Comparison of ENCODE assay signal across 20 mouse cellular contexts in genomic region chr9:21035586-21035985, GRCm38 (mm10). TPM values are rescaled to one million over a fixed set of nuclear protein-coding genes. Genes with fewer than 3 reads are reported as not detected.
DNase-seq lines count a peak whose midpoint lies in the region; ATAC-seq and TF ChIP-seq lines count a peak whose summit lies in the region.
"Had no signal": no experiment of that assay in that cellular context is flagged by ENCODE, and none has a peak within 500 bp of the region (broad histone marks: within the 10 kb centered on the region; RNA-seq: fewer than 3 reads in every experiment).

No protein-coding gene starts in this region.

- H3K9ac ChIP-seq in forebrain, postnatal 0 days = no peak overlapping the region
- no peak overlapping the region for H3K9ac ChIP-seq in forebrain, embryonic 11.5 days (ENCODE audit: low read length)
- 0 out of 2 replicates have a peak overlapping the region, but pooled peaks have one; percentile 5 for H3K9ac ChIP-seq in midbrain, embryonic 16.5 days (ENCODE audit: low read depth, low read length)
- no peak overlapping the region for H3K9ac ChIP-seq in midbrain, embryonic 11.5 days (ENCODE audit: low read length)
- H3K9ac ChIP-seq in hindbrain, embryonic 11.5 days (ENCODE audit: low read depth, low read length) = no peak overlapping the region
- no peak overlapping the region for H3K9ac ChIP-seq in neural tube, embryonic 13.5 days
- H3K9ac ChIP-seq: embryonic facial prominence, embryonic 12.5 days; forebrain, embryonic 13.5 days; lung, embryonic 15.5 days had no signal

- no peaks in the 10 kb centered on the region for H3K36me3 ChIP-seq in forebrain, postnatal 0 days (ENCODE audit: insufficient read depth)
- H3K36me3 ChIP-seq in forebrain, embryonic 11.5 days (ENCODE audit: control insufficient read depth, insufficient read depth, low read length) = no peaks in the 10 kb centered on the region
- H3K36me3 ChIP-seq in midbrain, embryonic 16.5 days (ENCODE audit: control insufficient read depth, insufficient read depth, low read length) = no peaks in the 10 kb centered on the region
- H3K36me3 ChIP-seq in midbrain, embryonic 11.5 days (ENCODE audit: control insufficient read depth, insufficient read depth, low read length) = no peaks in the 10 kb centered on the region
- no peaks in the 10 kb centered on the region for H3K36me3 ChIP-seq in hindbrain, embryonic 11.5 days (ENCODE audit: control insufficient read depth, insufficient read depth, low read length)
- H3K36me3 ChIP-seq in neural tube, embryonic 13.5 days = no peaks in the 10 kb centered on the region
- H3K36me3 ChIP-seq: embryonic facial prominence, embryonic 12.5 days; lung, embryonic 15.5 days had no signal

- no peak for ATAC-seq in forebrain, postnatal 0 days
- ATAC-seq in forebrain, embryonic 11.5 days (replicated peaks; ENCODE audit: low FRiP score) = no peak
- no peak for ATAC-seq in midbrain, embryonic 16.5 days
- no peak for ATAC-seq in midbrain, embryonic 11.5 days (ENCODE audit: low FRiP score)
- ATAC-seq in hindbrain, embryonic 11.5 days (ENCODE audit: low FRiP score) = no peak
- ATAC-seq in neural tube, embryonic 13.5 days (ENCODE audit: low read depth) = no peak
- ATAC-seq: forebrain, embryonic 13.5 days; inflammation-experienced regulatory T-cells, adult 6 months; Patski had no signal

- H3K4me3 ChIP-seq in forebrain, postnatal 0 days (ENCODE audit: low read depth, low read length) = peak overlapping the region; percentile 43; the same call in 1 of the 2 replicates
- H3K4me3 ChIP-seq in forebrain, embryonic 11.5 days (ENCODE audit: low read depth, low read length) = no peak overlapping the region
- peak overlapping the region; percentile 12; the same call in 1 of the 2 replicates for H3K4me3 ChIP-seq in midbrain, embryonic 16.5 days (ENCODE audit: low read depth, low read length)
- H3K4me3 ChIP-seq in midbrain, embryonic 11.5 days (ENCODE audit: low read depth, low read length) = no peak overlapping the region
- no peak overlapping the region for H3K4me3 ChIP-seq in hindbrain, embryonic 11.5 days (ENCODE audit: low read depth, low read length)
- H3K4me3 ChIP-seq in neural tube, embryonic 13.5 days = 0 out of 2 replicates have a peak overlapping the region, but pooled peaks have one; percentile 43

- DNase-seq in forebrain, postnatal 0 days = no peak
- no peak for DNase-seq in forebrain, embryonic 11.5 days (ENCODE audit: low spot score)
- no peak for DNase-seq in midbrain, embryonic 11.5 days (ENCODE audit: low spot score, missing footprints)
- DNase-seq in hindbrain, embryonic 11.5 days (ENCODE audit: low spot score) = peak; percentile 32
- DNase-seq in lung, postnatal 14 days = no peak
- no peak for DNase-seq in spleen, postnatal 14 days (ENCODE audit: low spot score in 2 of 2)
- DNase-seq: cerebellum, postnatal 25 days; heart, adult 18-20 months; kidney, postnatal 10 days; thymus, postnatal 14 days had no signal

- TF ChIP-seq CTCF in forebrain, postnatal 0 days (IDR thresholded peaks at IDR 0.05; ENCODE audit: low read depth) = no peak

- no peak overlapping the region for H3K27ac ChIP-seq in forebrain, postnatal 0 days (ENCODE audit: low read depth, low read length)
- no peak overlapping the region for H3K27ac ChIP-seq in forebrain, embryonic 11.5 days (ENCODE audit: low read depth, low read length)
- H3K27ac ChIP-seq in midbrain, embryonic 16.5 days (ENCODE audit: low read length) = no peak overlapping the region
- H3K27ac ChIP-seq in midbrain, embryonic 11.5 days (ENCODE audit: low read depth, low read length) = no peak overlapping the region
- H3K27ac ChIP-seq in hindbrain, embryonic 11.5 days (ENCODE audit: low read depth, low read length) = no peak overlapping the region
- H3K27ac ChIP-seq in neural tube, embryonic 13.5 days (replicated peaks) = no peak overlapping the region
- H3K27ac ChIP-seq: embryonic facial prominence, embryonic 12.5 days; forebrain, embryonic 13.5 days; lung, embryonic 15.5 days had no signal

- peak overlapping the region; percentile 79 for H3K4me2 ChIP-seq in forebrain, postnatal 0 days (ENCODE audit: low read depth)
- H3K4me2 ChIP-seq in forebrain, embryonic 11.5 days (ENCODE audit: low read depth, low read length, severe bottlenecking) = no peak overlapping the region
- peak overlapping the region; percentile 86 for H3K4me2 ChIP-seq in midbrain, embryonic 16.5 days (ENCODE audit: low read length)
- no peak overlapping the region for H3K4me2 ChIP-seq in midbrain, embryonic 11.5 days
- H3K4me2 ChIP-seq in hindbrain, embryonic 11.5 days (replicated peaks; ENCODE audit: low read depth, low read length) = no peak overlapping the region
- H3K4me2 ChIP-seq in neural tube, embryonic 13.5 days = 0 out of 2 replicates have a peak overlapping the region, but pooled peaks have one; percentile 13
- H3K4me2 ChIP-seq: liver, embryonic 11.5 days had no signal

- peaks cover 55% of the 10 kb centered on the region for H3K27me3 ChIP-seq in forebrain, postnatal 0 days (ENCODE audit: insufficient read depth, low read length)
- H3K27me3 ChIP-seq in forebrain, embryonic 11.5 days (ENCODE audit: control insufficient read depth, insufficient read depth, low read length) = peaks cover 87% of the 10 kb centered on the region
- peaks cover 79% of the 10 kb centered on the region for H3K27me3 ChIP-seq in midbrain, embryonic 16.5 days (ENCODE audit: control insufficient read depth, insufficient read depth, low read depth, low read length)
- peaks cover 93% of the 10 kb centered on the region for H3K27me3 ChIP-seq in midbrain, embryonic 11.5 days (ENCODE audit: control insufficient read depth, insufficient read depth, low read length)
- peaks cover 92% of the 10 kb centered on the region for H3K27me3 ChIP-seq in hindbrain, embryonic 11.5 days (ENCODE audit: control insufficient read depth, insufficient read depth, low read length)
- peaks cover 99% of the 10 kb centered on the region for H3K27me3 ChIP-seq in neural tube, embryonic 13.5 days
- H3K27me3 ChIP-seq: Patski had no signal

- WGBS in forebrain, postnatal 0 days = 20% methylated on average over 9 of the region's 9 CpGs
- 15% methylated on average over 9 of the region's 9 CpGs for WGBS in forebrain, embryonic 11.5 days
- 15% methylated on average over 9 of the region's 9 CpGs for WGBS in midbrain, embryonic 16.5 days
- WGBS in midbrain, embryonic 11.5 days = 16% methylated on average over 9 of the region's 9 CpGs
- 18% methylated on average over 9 of the region's 9 CpGs for WGBS in hindbrain, embryonic 11.5 days
- 12% methylated on average over 9 of the region's 9 CpGs for WGBS in neural tube, embryonic 13.5 days

- H3K9me3 ChIP-seq in forebrain, postnatal 0 days (ENCODE audit: low read length) = no peaks in the 10 kb centered on the region
- no peaks in the 10 kb centered on the region for H3K9me3 ChIP-seq in forebrain, embryonic 11.5 days (ENCODE audit: control insufficient read depth, low read length)
- no peaks in the 10 kb centered on the region for H3K9me3 ChIP-seq in midbrain, embryonic 16.5 days (replicated peaks; ENCODE audit: control insufficient read depth, low read length, poor library complexity, severe bottlenecking)
- no peaks in the 10 kb centered on the region for H3K9me3 ChIP-seq in midbrain, embryonic 11.5 days (ENCODE audit: control insufficient read depth, low read length)
- H3K9me3 ChIP-seq in hindbrain, embryonic 11.5 days (ENCODE audit: control insufficient read depth, low read length) = no peaks in the 10 kb centered on the region
- H3K9me3 ChIP-seq in neural tube, embryonic 13.5 days = no peaks in the 10 kb centered on the region
- H3K9me3 ChIP-seq: forebrain, embryonic 13.5 days; lung, embryonic 15.5 days had no signal

- H3K4me1 ChIP-seq in forebrain, postnatal 0 days (ENCODE audit: insufficient read depth) = peaks cover 13% of the 10 kb centered on the region
- H3K4me1 ChIP-seq in forebrain, embryonic 11.5 days (replicated peaks; ENCODE audit: control insufficient read depth, insufficient read depth, low read length) = peaks cover 25% of the 10 kb centered on the region
- H3K4me1 ChIP-seq in midbrain, embryonic 16.5 days (ENCODE audit: control insufficient read depth, insufficient read depth, low read length) = peaks cover 53% of the 10 kb centered on the region
- peaks cover 30% of the 10 kb centered on the region for H3K4me1 ChIP-seq in midbrain, embryonic 11.5 days (ENCODE audit: control insufficient read depth, insufficient read depth, low read length)
- peaks cover 4% of the 10 kb centered on the region for H3K4me1 ChIP-seq in hindbrain, embryonic 11.5 days (replicated peaks; ENCODE audit: control insufficient read depth, insufficient read depth, low read length)
- H3K4me1 ChIP-seq in neural tube, embryonic 13.5 days (replicated peaks) = peaks cover 64% of the 10 kb centered on the region

RNA-seq across cellular contexts. Expression of gene Icam5, which starts 3.7 kb away (rescaled TPM):
- total RNA-seq in forebrain, postnatal 0 days (2014; rRNA removed) = 17.2 and 19.4 TPM in 2 replicates
- polyA plus RNA-seq in forebrain, postnatal 0 days (2015; fragmentation: Nextera tagmentation; extraction: Ambion mirVana) = 8.2 and 10.3 TPM in 2 replicates
- polyA plus RNA-seq in forebrain, embryonic 11.5 days (2014; fragmentation: Nextera tagmentation; extraction: Ambion mirVana) = not detected in 2 replicates
- 2.2 and 2.5 TPM in 2 replicates for polyA plus RNA-seq in midbrain, embryonic 16.5 days (2015; fragmentation: Nextera tagmentation; extraction: Ambion mirVana)
- polyA plus RNA-seq in midbrain, embryonic 11.5 days (2014; fragmentation: Nextera tagmentation; extraction: Ambion mirVana) = not detected in 2 replicates
- polyA plus RNA-seq in hindbrain, embryonic 11.5 days (2014; fragmentation: Nextera tagmentation; extraction: Ambion mirVana) = 0.24 TPM in 1 of 2 replicates, not detected in the other
- polyA plus RNA-seq in neural tube, embryonic 13.5 days (2015; fragmentation: Nextera tagmentation; extraction: Ambion mirVana) = 0.45 and 0.68 TPM in 2 replicates
- total RNA-seq: gastrocnemius, adult 18-20 months; heart, adult 18-20 months had no signal

RNA-seq across cellular contexts. Expression of gene Icam4, which starts 6.4 kb away (rescaled TPM):
- not detected in 2 replicates for total RNA-seq in forebrain, postnatal 0 days (2014; rRNA removed)
- not detected in 2 replicates for polyA plus RNA-seq in forebrain, postnatal 0 days (2015; fragmentation: Nextera tagmentation; extraction: Ambion mirVana)
- 5.8 and 6.2 TPM in 2 replicates for polyA plus RNA-seq in forebrain, embryonic 11.5 days (2014; fragmentation: Nextera tagmentation; extraction: Ambion mirVana)
- 0.24 TPM in 1 of 2 replicates, not detected in the other for polyA plus RNA-seq in midbrain, embryonic 16.5 days (2015; fragmentation: Nextera tagmentation; extraction: Ambion mirVana)
- 5.4 and 9.2 TPM in 2 replicates for polyA plus RNA-seq in midbrain, embryonic 11.5 days (2014; fragmentation: Nextera tagmentation; extraction: Ambion mirVana)
- 5.4 and 5.7 TPM in 2 replicates for polyA plus RNA-seq in hindbrain, embryonic 11.5 days (2014; fragmentation: Nextera tagmentation; extraction: Ambion mirVana)
- 0.33 and 0.56 TPM in 2 replicates for polyA plus RNA-seq in neural tube, embryonic 13.5 days (2015; fragmentation: Nextera tagmentation; extraction: Ambion mirVana)

RNA-seq across cellular contexts. Expression of gene Icam1, which starts 19.8 kb away (rescaled TPM):
- 3.2 and 3.7 TPM in 2 replicates for total RNA-seq in forebrain, postnatal 0 days (2014; rRNA removed)
- 3.1 and 3.6 TPM in 2 replicates for polyA plus RNA-seq in forebrain, postnatal 0 days (2015; fragmentation: Nextera tagmentation; extraction: Ambion mirVana)
- 4.2 and 4.8 TPM in 2 replicates for polyA plus RNA-seq in forebrain, embryonic 11.5 days (2014; fragmentation: Nextera tagmentation; extraction: Ambion mirVana)
- polyA plus RNA-seq in midbrain, embryonic 16.5 days (2015; fragmentation: Nextera tagmentation; extraction: Ambion mirVana) = 3.0 and 3.1 TPM in 2 replicates
- polyA plus RNA-seq in midbrain, embryonic 11.5 days (2014; fragmentation: Nextera tagmentation; extraction: Ambion mirVana) = 3.9 and 4.0 TPM in 2 replicates
- 4.3 and 4.5 TPM in 2 replicates for polyA plus RNA-seq in hindbrain, embryonic 11.5 days (2014; fragmentation: Nextera tagmentation; extraction: Ambion mirVana)
- 3.9 and 4.8 TPM in 2 replicates for polyA plus RNA-seq in neural tube, embryonic 13.5 days (2015; fragmentation: Nextera tagmentation; extraction: Ambion mirVana)

RNA-seq across cellular contexts. Expression of gene Zglp1, which starts 31.3 kb away (rescaled TPM):
- total RNA-seq in forebrain, postnatal 0 days (2014; rRNA removed) = not detected in 2 replicates
- polyA plus RNA-seq in forebrain, postnatal 0 days (2015; fragmentation: Nextera tagmentation; extraction: Ambion mirVana) = 0.56 and 0.84 TPM in 2 replicates
- 1.2 and 2.9 TPM in 2 replicates for polyA plus RNA-seq in forebrain, embryonic 11.5 days (2014; fragmentation: Nextera tagmentation; extraction: Ambion mirVana)
- polyA plus RNA-seq in midbrain, embryonic 16.5 days (2015; fragmentation: Nextera tagmentation; extraction: Ambion mirVana) = 0.78 and 1.6 TPM in 2 replicates
- 0.86 and 2.1 TPM in 2 replicates for polyA plus RNA-seq in midbrain, embryonic 11.5 days (2014; fragmentation: Nextera tagmentation; extraction: Ambion mirVana)
- polyA plus RNA-seq in hindbrain, embryonic 11.5 days (2014; fragmentation: Nextera tagmentation; extraction: Ambion mirVana) = 0.45 and 2.7 TPM in 2 replicates
- polyA plus RNA-seq in neural tube, embryonic 13.5 days (2015; fragmentation: Nextera tagmentation; extraction: Ambion mirVana) = 1.4 and 2.1 TPM in 2 replicates
- total RNA-seq: gastrocnemius, adult 18-20 months; heart, adult 18-20 months had no signal
- polyA plus RNA-seq: heart, postnatal 0 days had no signal

RNA-seq across cellular contexts. Expression of gene Mrpl4, which starts 33.0 kb away (rescaled TPM):
- 59.9 and 77.8 TPM in 2 replicates for total RNA-seq in forebrain, postnatal 0 days (2014; rRNA removed)
- polyA plus RNA-seq in forebrain, postnatal 0 days (2015; fragmentation: Nextera tagmentation; extraction: Ambion mirVana) = 101 and 111 TPM in 2 replicates
- 119 and 130 TPM in 2 replicates for polyA plus RNA-seq in forebrain, embryonic 11.5 days (2014; fragmentation: Nextera tagmentation; extraction: Ambion mirVana)
- polyA plus RNA-seq in midbrain, embryonic 16.5 days (2015; fragmentation: Nextera tagmentation; extraction: Ambion mirVana) = 101 and 104 TPM in 2 replicates
- 120 and 121 TPM in 2 replicates for polyA plus RNA-seq in midbrain, embryonic 11.5 days (2014; fragmentation: Nextera tagmentation; extraction: Ambion mirVana)
- polyA plus RNA-seq in hindbrain, embryonic 11.5 days (2014; fragmentation: Nextera tagmentation; extraction: Ambion mirVana) = 120 and 132 TPM in 2 replicates
- 105 and 110 TPM in 2 replicates for polyA plus RNA-seq in neural tube, embryonic 13.5 days (2015; fragmentation: Nextera tagmentation; extraction: Ambion mirVana)

Comparison
In these comparisons a context has a peak if more than half of its experiments do, and no peak if none do; other contexts are left out.
1. H3K4me2 ChIP-seq: peak in forebrain, postnatal 0 days (single experiment), midbrain, embryonic 16.5 days (single experiment) and neural tube, embryonic 13.5 days (single experiment); none in forebrain, embryonic 11.5 days (single experiment), midbrain, embryonic 11.5 days (single experiment) and hindbrain, embryonic 11.5 days (single experiment).
2. H3K4me3 ChIP-seq: peak in forebrain, postnatal 0 days (single experiment), midbrain, embryonic 16.5 days (single experiment) and neural tube, embryonic 13.5 days (single experiment); none in forebrain, embryonic 11.5 days (single experiment), midbrain, embryonic 11.5 days (single experiment) and hindbrain, embryonic 11.5 days (single experiment).